Mouse (Mus musculus): ENCODE measurements at regions not wholly inside any gene's neighbourhood (a gene's known extent, or its start where the extent isn't known, plus 50 kb on each side); places are given as distances from the start of the nearest gene placed in this dataset.
A peak's percentile ranks its signal among the peaks of the same experiment; 100 is the strongest.

GRCm38 (mm10) chr10:44976815-44977214, 90.2 kb upstream of the Prep start:
- Histone ChIP-seq H3K9ac (ENCODE audit: low read length) (no peak overlapping the region), H3K9me3 (replicated peaks; ENCODE audit: control insufficient read depth, low read length) (no peaks in the 10 kb centered on the region), H3K27me3 (replicated peaks; ENCODE audit: control insufficient read depth, insufficient read depth, low read length) (no peaks in the 10 kb centered on the region), H3K4me1 (ENCODE audit: control insufficient read depth, insufficient read depth, low read length) (no peaks in the 10 kb centered on the region), H3K27ac (ENCODE audit: low read depth, low read length) (no peak overlapping the region), H3K36me3 (ENCODE audit: control insufficient read depth, insufficient read depth, low read length) (no peaks in the 10 kb centered on the region), H3K4me2 (ENCODE audit: low read length) (no peak overlapping the region), H3K4me3 (ENCODE audit: low read depth, low read length) (no peak overlapping the region)
- 95% methylated on average over 2 of the region's 2 CpGs for WGBS
- no peak for ATAC-seq
- no peak for DNase-seq (ENCODE audit: low spot score)

- no peak for ATAC-seq
- no peak overlapping the region for H3K27ac ChIP-seq (ENCODE audit: low read depth, low read length)
- no peak overlapping the region for H3K4me3 ChIP-seq (ENCODE audit: low read depth, low read length)
- H3K9ac ChIP-seq (ENCODE audit: low read length): no peak overlapping the region
- no peaks in the 10 kb centered on the region for H3K9me3 ChIP-seq (replicated peaks; ENCODE audit: control insufficient read depth, low read length)
- H3K4me1 ChIP-seq (ENCODE audit: control insufficient read depth, insufficient read depth, low read length): no peaks in the 10 kb centered on the region
- no peaks in the 10 kb centered on the region for H3K36me3 ChIP-seq (ENCODE audit: control insufficient read depth, insufficient read depth, low read length)
- WGBS: 76% methylated on average over 2 of the region's 2 CpGs
- H3K4me2 ChIP-seq (ENCODE audit: low read length): no peak overlapping the region
- H3K27me3 ChIP-seq (replicated peaks; ENCODE audit: control insufficient read depth, insufficient read depth, low read length): no peaks in the 10 kb centered on the region
- no peak for DNase-seq (ENCODE audit: low spot score)
Observed at GRCm38 (mm10) chr10:44971911-44972310, 95.1 kb upstream of the Prep start.

GRCm38 (mm10) chr10:44959968-44960367, 107.0 kb upstream of the Prep start:
- H3K9ac ChIP-seq (ENCODE audit: low read length): no peak overlapping the region
- H3K9me3 ChIP-seq (replicated peaks; ENCODE audit: control insufficient read depth, low read length): no peaks in the 10 kb centered on the region
- H3K4me3 ChIP-seq (ENCODE audit: low read depth, low read length): no peak overlapping the region
- 92% methylated on average over 3 of the region's 3 CpGs for WGBS
- H3K27me3 ChIP-seq (replicated peaks; ENCODE audit: control insufficient read depth, insufficient read depth, low read length): no peaks in the 10 kb centered on the region
- H3K27ac ChIP-seq (ENCODE audit: low read depth, low read length): no peak overlapping the region
- no peaks in the 10 kb centered on the region for H3K36me3 ChIP-seq (ENCODE audit: control insufficient read depth, insufficient read depth, low read length)
- H3K4me2 ChIP-seq (ENCODE audit: low read length): no peak overlapping the region
- H3K4me1 ChIP-seq (ENCODE audit: control insufficient read depth, insufficient read depth, low read length): no peaks in the 10 kb centered on the region
- ATAC-seq (no peak), DNase-seq (ENCODE audit: low spot score) (no peak)

- ATAC-seq (no peak), DNase-seq (ENCODE audit: low spot score) (no peak)
- Histone ChIP-seq H3K4me3 (ENCODE audit: low read depth, low read length) (no peak overlapping the region), H3K4me2 (ENCODE audit: low read length) (no peak overlapping the region), H3K27ac (ENCODE audit: low read depth, low read length) (no peak overlapping the region), H3K36me3 (ENCODE audit: control insufficient read depth, insufficient read depth, low read length) (no peaks in the 10 kb centered on the region), H3K9me3 (replicated peaks; ENCODE audit: control insufficient read depth, low read length) (no peaks in the 10 kb centered on the region), H3K9ac (ENCODE audit: low read length) (no peak overlapping the region), H3K4me1 (ENCODE audit: control insufficient read depth, insufficient read depth, low read length) (no peaks in the 10 kb centered on the region), H3K27me3 (replicated peaks; ENCODE audit: control insufficient read depth, insufficient read depth, low read length) (no peaks in the 10 kb centered on the region)
- 72% methylated on average over 1 of the region's 1 CpGs for WGBS
Observed at GRCm38 (mm10) chr10:44945205-44945725, 121.7 kb upstream of the Prep start.

- no peak overlapping the region for H3K9ac ChIP-seq (ENCODE audit: low read length)
- no peak for ATAC-seq
- H3K9me3 ChIP-seq (replicated peaks; ENCODE audit: control insufficient read depth, low read length): no peaks in the 10 kb centered on the region
- H3K36me3 ChIP-seq (ENCODE audit: control insufficient read depth, insufficient read depth, low read length): no peaks in the 10 kb centered on the region
- no peaks in the 10 kb centered on the region for H3K4me1 ChIP-seq (ENCODE audit: control insufficient read depth, insufficient read depth, low read length)
- no peak overlapping the region for H3K4me2 ChIP-seq (ENCODE audit: low read length)
- H3K27ac ChIP-seq (ENCODE audit: low read depth, low read length): no peak overlapping the region
- H3K27me3 ChIP-seq (replicated peaks; ENCODE audit: control insufficient read depth, insufficient read depth, low read length): no peaks in the 10 kb centered on the region
- no peak overlapping the region for H3K4me3 ChIP-seq (ENCODE audit: low read depth, low read length)
- DNase-seq (ENCODE audit: low spot score): peak; percentile 18
- WGBS: 34% methylated on average over 1 of the region's 1 CpGs
Observed at GRCm38 (mm10) chr10:44939403-44939802, 127.6 kb upstream of the Prep start.

GRCm38 (mm10) chr10:44936976-44937500, 130.0 kb upstream of the Prep start:
- H3K9me3 ChIP-seq (replicated peaks; ENCODE audit: control insufficient read depth, low read length): no peaks in the 10 kb centered on the region
- 35% methylated on average over 5 of the region's 5 CpGs for WGBS
- no peak overlapping the region for H3K27ac ChIP-seq (ENCODE audit: low read depth, low read length)
- H3K4me3 ChIP-seq (ENCODE audit: low read depth, low read length): no peak overlapping the region
- no peaks in the 10 kb centered on the region for H3K4me1 ChIP-seq (ENCODE audit: control insufficient read depth, insufficient read depth, low read length)
- H3K36me3 ChIP-seq (ENCODE audit: control insufficient read depth, insufficient read depth, low read length): no peaks in the 10 kb centered on the region
- no peak for DNase-seq (ENCODE audit: low spot score)
- ATAC-seq: no peak
- no peaks in the 10 kb centered on the region for H3K27me3 ChIP-seq (replicated peaks; ENCODE audit: control insufficient read depth, insufficient read depth, low read length)
- H3K9ac ChIP-seq (ENCODE audit: low read length): no peak overlapping the region
- H3K4me2 ChIP-seq (ENCODE audit: low read length): no peak overlapping the region

GRCm38 (mm10) chr10:44930796-44931195, 136.2 kb upstream of the Prep start:
- no peaks in the 10 kb centered on the region for H3K4me1 ChIP-seq (ENCODE audit: control insufficient read depth, insufficient read depth, low read length)
- H3K27me3 ChIP-seq (replicated peaks; ENCODE audit: control insufficient read depth, insufficient read depth, low read length): no peaks in the 10 kb centered on the region
- DNase-seq (ENCODE audit: low spot score) (no peak), ATAC-seq (no peak)
- 95% methylated on average over 2 of the region's 2 CpGs for WGBS
- H3K9ac ChIP-seq (ENCODE audit: low read length): no peak overlapping the region
- H3K4me3 ChIP-seq (ENCODE audit: low read depth, low read length): no peak overlapping the region
- no peaks in the 10 kb centered on the region for H3K9me3 ChIP-seq (replicated peaks; ENCODE audit: control insufficient read depth, low read length)
- H3K4me2 ChIP-seq (ENCODE audit: low read length): no peak overlapping the region
- H3K27ac ChIP-seq (ENCODE audit: low read depth, low read length): no peak overlapping the region
- H3K36me3 ChIP-seq (ENCODE audit: control insufficient read depth, insufficient read depth, low read length): no peaks in the 10 kb centered on the region

- no peak overlapping the region for H3K27ac ChIP-seq (ENCODE audit: low read depth, low read length)
- ATAC-seq: no peak
- WGBS: 93% methylated on average over 8 of the region's 8 CpGs
- H3K27me3 ChIP-seq (replicated peaks; ENCODE audit: control insufficient read depth, insufficient read depth, low read length): no peaks in the 10 kb centered on the region
- no peak for DNase-seq (ENCODE audit: low spot score)
- no peak overlapping the region for H3K9ac ChIP-seq (ENCODE audit: low read length)
- H3K4me3 ChIP-seq (ENCODE audit: low read depth, low read length): no peak overlapping the region
- H3K36me3 ChIP-seq (ENCODE audit: control insufficient read depth, insufficient read depth, low read length): no peaks in the 10 kb centered on the region
- H3K9me3 ChIP-seq (replicated peaks; ENCODE audit: control insufficient read depth, low read length): no peaks in the 10 kb centered on the region
- H3K4me2 ChIP-seq (ENCODE audit: low read length): no peak overlapping the region
- no peaks in the 10 kb centered on the region for H3K4me1 ChIP-seq (ENCODE audit: control insufficient read depth, insufficient read depth, low read length)
Observed at GRCm38 (mm10) chr10:44913751-44914388, 153.1 kb upstream of the Prep start.

GRCm38 (mm10) chr10:44904520-44904919, 162.5 kb upstream of the Prep start:
- Histone ChIP-seq H3K4me2 (ENCODE audit: low read length) (no peak overlapping the region), H3K27ac (ENCODE audit: low read depth, low read length) (no peak overlapping the region), H3K9me3 (replicated peaks; ENCODE audit: control insufficient read depth, low read length) (no peaks in the 10 kb centered on the region), H3K4me3 (ENCODE audit: low read depth, low read length) (no peak overlapping the region), H3K27me3 (replicated peaks; ENCODE audit: control insufficient read depth, insufficient read depth, low read length) (no peaks in the 10 kb centered on the region), H3K36me3 (ENCODE audit: control insufficient read depth, insufficient read depth, low read length) (no peaks in the 10 kb centered on the region), H3K4me1 (ENCODE audit: control insufficient read depth, insufficient read depth, low read length) (no peaks in the 10 kb centered on the region), H3K9ac (ENCODE audit: low read length) (no peak overlapping the region)
- 96% methylated on average over 4 of the region's 4 CpGs for WGBS
- no peak for ATAC-seq
- no peak for DNase-seq (ENCODE audit: low spot score)

Measured in forebrain, embryonic 14.5 days (tissue).